Mouse (Mus musculus) small intestine, adult 2 months (tissue): Measurements from ENCODE around the gene Cdhr3. TPM values are rescaled to one million over a fixed set of nuclear protein-coding genes. Genes with fewer than 3 reads are reported as not detected.

Source experiments
- H3K27ac ChIP-seq: fragments of 200-500 bp; 2 replicates; pipeline ENCODE4 v1.5.1; 2012; ENCODE audit warnings: low read depth, low read length, control low read depth, inconsistent platforms; ENCODE audit not compliant: insufficient read depth
- H3K27me3 ChIP-seq: fragments of 200-500 bp; 2 replicates; pipeline ENCODE4 v1.6.1; 2012; ENCODE audit warnings: mild to moderate bottlenecking, moderate library complexity, low read length, inconsistent platforms; ENCODE audit not compliant: control insufficient read depth, insufficient read depth
- H3K36me3 ChIP-seq: fragments of 200-500 bp; 2 replicates; pipeline ENCODE4 v1.6.1; 2012; ENCODE audit warnings: mild to moderate bottlenecking, low read length, control low read depth, inconsistent platforms; ENCODE audit not compliant: control insufficient read depth, insufficient read depth
- H3K4me1 ChIP-seq: fragments of 200-500 bp; 2 replicates; pipeline ENCODE4 v1.6.1; 2012; ENCODE audit warnings: low read length, inconsistent platforms, mixed read lengths; ENCODE audit not compliant: control insufficient read depth, insufficient read depth, insufficient read length
- H3K4me3 ChIP-seq: fragments of 200-500 bp; 2 replicates; pipeline ENCODE4 v1.5.1; 2012; ENCODE audit warnings: low read depth, mild to moderate bottlenecking, control low read depth, inconsistent platforms, low read length, moderate library complexity
- CTCF ChIP-seq: fragments of 200-500 bp; IDR thresholded peaks from 2 replicates; pipeline ENCODE4 v1.5.1; 2012; ENCODE audit warnings: low read depth, mild to moderate bottlenecking, control low read depth, inconsistent platforms, low read length, moderate library complexity, mixed read lengths; ENCODE audit not compliant: insufficient replicate concordance, insufficient read length; ENCODE audit errors: extremely low read depth
- POLR2A ChIP-seq: fragments of 200-500 bp; IDR thresholded peaks from 2 replicates; pipeline ENCODE4 v1.6.1; 2012; ENCODE audit warnings: low read depth, mild to moderate bottlenecking, control low read depth, inconsistent platforms, low read length, moderate library complexity
- WGBS: fragments of 180-500 bp; shearing (Covaris S2); methylation state at CpG from one replicate; pipeline ENCODE4 v1.1.7; 2018; 5-methylcytosine and 5-hydroxymethylcytosine counted together
- polyA plus RNA-seq: library from polyadenylated mRNA; depleted of rRNA; stranded (reverse); fragments of >200 nt; gene quantifications from 2 replicates; pipeline ENCODE4 v1.2.3, GENCODE M21; 2012

Cdhr3 gene
- polyA plus RNA-seq, 1 experiment: not detected

DNA sequence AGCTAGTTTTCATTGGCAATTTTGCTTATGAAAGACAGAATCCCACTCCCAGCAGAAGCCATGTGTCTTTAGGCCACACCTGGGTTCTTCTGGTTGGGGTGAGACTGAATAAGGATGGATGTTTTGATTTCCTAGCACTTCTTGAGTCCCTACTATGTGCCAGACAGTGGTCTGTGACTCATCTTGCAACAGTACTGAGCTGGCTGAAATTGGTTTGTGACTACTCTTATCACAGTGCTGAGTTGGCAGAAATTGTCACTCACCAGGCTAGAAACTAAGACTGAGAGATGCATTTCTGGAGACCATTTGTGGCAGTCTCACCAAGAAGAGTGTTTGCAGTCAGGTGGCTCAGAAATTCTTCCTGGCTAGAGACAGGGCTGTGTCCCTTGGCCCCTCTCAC lies 33.6 kb upstream of the Cdhr3 start:
- H3K4me1 ChIP-seq: no peaks in the 10 kb centered on the region; the same call in none of the 2 replicates
- H3K4me3 ChIP-seq: no peak overlapping the region
- no peak overlapping the region for H3K27ac ChIP-seq
- no peaks in the 10 kb centered on the region for H3K36me3 ChIP-seq
- no peaks in the 10 kb centered on the region for H3K27me3 ChIP-seq
- TF ChIP-seq POLR2A (no peak), CTCF (no peak)

DNA sequence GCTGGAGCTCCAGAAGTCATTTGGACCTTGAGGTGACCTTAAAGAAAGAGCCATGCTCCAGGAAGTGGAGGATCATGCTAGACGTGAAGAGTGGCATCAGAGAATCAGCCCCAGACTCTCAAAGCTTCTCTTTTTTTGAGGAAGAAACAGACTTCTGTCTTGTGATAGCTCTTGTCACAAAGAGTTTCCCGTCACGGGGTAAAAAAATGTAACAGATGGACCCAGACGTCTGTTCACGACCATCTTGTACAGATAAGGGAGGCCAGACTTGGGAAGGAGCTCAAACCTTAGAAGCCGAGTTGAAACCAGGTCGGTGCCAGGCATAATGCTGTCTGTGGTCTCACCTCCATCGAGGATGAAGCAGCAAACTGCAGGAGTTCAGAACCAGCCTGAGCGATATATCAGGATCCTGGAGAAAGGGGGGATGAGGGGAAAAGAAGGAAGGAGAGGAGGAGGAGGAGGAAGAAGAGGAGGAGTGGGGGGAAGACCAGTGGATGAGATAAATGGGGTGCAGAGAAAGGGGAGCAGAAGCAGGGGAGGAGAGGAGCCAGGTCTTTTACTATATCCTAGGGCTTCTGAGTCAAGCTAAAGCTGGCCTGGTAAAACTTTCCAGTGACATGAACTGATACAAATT lies 33.0 kb upstream of the Cdhr3 start:
- TF ChIP-seq CTCF (no peak), POLR2A (no peak)
- Histone ChIP-seq H3K4me3 (no peak overlapping the region), H3K4me1 (no peaks in the 10 kb centered on the region; the same call in 1 of the 2 replicates), H3K27me3 (no peaks in the 10 kb centered on the region), H3K36me3 (no peaks in the 10 kb centered on the region), H3K27ac (no peak overlapping the region)
- WGBS: 57% methylated on average over 9 of the region's 9 CpGs

GRCm38 (mm10) chr12:33118624-33119301 lies 26.1 kb upstream of the Cdhr3 start:
- Histone ChIP-seq H3K27me3 (no peaks in the 10 kb centered on the region), H3K4me1 (no peaks in the 10 kb centered on the region), H3K27ac (no peak overlapping the region), H3K4me3 (peak overlapping the region; percentile 41), H3K36me3 (no peaks in the 10 kb centered on the region)
- 23% methylated on average over 15 of the region's 15 CpGs for WGBS
- TF ChIP-seq CTCF (no peak), POLR2A (no peak)

DNA sequence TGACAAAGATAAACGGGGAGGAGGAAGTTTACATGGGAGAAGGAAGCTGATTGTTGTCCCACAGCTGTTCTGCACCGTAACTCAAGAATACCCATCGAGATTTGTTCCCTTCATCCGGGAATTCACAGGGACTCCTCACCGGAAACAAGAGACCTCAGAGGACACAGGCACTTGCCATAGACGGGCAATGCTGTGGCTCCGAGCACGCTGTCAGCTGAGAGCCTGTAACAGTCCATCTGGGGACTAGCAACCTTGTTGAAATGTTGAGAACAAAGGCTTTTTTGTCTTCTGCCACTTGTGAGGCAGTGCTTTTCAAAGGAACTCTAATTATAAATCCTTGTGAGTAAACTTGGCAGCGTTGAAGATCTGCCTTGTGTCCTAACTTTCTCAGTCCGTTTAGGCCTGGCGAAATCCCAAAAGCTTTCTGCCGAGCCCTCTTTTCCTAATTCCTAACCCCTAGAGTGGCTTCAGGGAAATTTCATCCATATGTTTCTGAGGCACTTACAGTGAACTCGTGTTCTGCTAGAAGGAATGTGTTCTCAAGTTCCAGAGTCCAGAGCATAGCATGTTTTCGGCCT lies 18.3 kb upstream of the Cdhr3 start:
- TF ChIP-seq POLR2A (no peak), CTCF (no peak)
- H3K4me3 ChIP-seq: no peak overlapping the region
- H3K4me1 ChIP-seq: no peaks in the 10 kb centered on the region; the same call in 1 of the 2 replicates
- H3K27me3 ChIP-seq: no peaks in the 10 kb centered on the region
- peak overlapping the region; percentile 25 for H3K27ac ChIP-seq
- no peaks in the 10 kb centered on the region for H3K36me3 ChIP-seq
- 20% methylated on average over 14 of the region's 14 CpGs for WGBS

DNA sequence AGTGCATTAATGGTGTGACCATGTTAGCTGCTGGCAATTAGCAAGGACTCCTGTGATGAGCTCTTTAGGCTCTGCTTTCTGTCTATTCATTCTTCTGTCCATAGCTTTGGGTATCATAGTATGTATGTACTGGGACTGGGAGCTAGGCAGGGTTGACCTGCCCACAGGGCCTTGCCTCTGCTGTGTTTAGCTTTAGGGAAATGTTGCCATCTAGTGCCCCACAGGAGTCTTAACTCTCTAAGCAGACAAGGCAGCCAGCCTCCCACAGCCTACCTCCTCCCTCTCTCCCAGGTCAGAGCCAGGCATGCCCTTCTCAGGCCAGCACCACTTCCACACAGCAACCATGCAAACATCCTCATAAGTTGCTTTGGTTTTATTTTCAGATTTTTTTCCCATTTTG lies 16.9 kb upstream of the Cdhr3 start:
- no peak overlapping the region for H3K27ac ChIP-seq
- H3K36me3 ChIP-seq: no peaks in the 10 kb centered on the region
- no peaks in the 10 kb centered on the region; the same call in 1 of the 2 replicates for H3K4me1 ChIP-seq
- no peaks in the 10 kb centered on the region for H3K27me3 ChIP-seq
- TF ChIP-seq CTCF: peak; percentile 66; the same call in 1 of the 2 replicates
- no peak for TF ChIP-seq POLR2A
- no peak overlapping the region for H3K4me3 ChIP-seq

DNA sequence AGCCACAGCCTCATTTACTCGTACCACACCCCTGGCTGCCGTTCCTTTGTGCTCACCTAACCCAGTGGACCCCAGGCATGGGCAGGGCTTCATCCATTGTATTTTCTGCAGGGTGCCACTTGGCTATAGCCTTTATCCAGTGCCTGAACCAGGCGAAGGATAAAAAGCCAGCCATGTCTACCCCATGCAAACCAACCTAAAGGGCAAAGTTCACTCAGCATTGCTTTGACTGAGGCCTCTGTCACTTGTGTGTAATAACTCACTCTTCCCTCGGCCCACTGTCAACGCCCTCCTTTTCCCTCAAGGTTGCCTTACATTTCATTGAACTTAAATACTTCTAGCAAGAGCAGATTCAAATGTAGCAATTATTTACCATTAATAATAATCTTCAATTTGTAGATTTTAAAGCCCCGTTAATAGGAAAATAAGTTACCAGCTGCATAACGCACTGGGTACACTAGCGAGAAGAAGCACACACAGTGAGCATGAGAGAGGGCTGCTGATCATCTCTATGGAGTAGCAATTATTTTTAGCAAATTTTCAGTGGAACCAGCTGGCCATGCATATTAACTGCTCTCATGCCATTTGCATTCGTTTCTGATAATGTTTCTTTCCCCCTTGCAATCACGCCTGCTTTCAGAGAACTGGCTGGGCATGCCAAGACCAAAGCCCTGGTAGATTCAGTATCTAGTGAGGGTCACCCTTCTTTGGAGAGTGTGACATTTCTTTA lies 13.9 kb upstream of the Cdhr3 start:
- Histone ChIP-seq H3K4me3 (no peak overlapping the region), H3K27ac (no peak overlapping the region), H3K36me3 (no peaks in the 10 kb centered on the region), H3K4me1 (peaks cover 3% of the 10 kb centered on the region; the same call in 1 of the 2 replicates), H3K27me3 (no peaks in the 10 kb centered on the region)
- 77% methylated on average over 10 of the region's 10 CpGs for WGBS
- TF ChIP-seq CTCF (no peak), POLR2A (no peak)

DNA sequence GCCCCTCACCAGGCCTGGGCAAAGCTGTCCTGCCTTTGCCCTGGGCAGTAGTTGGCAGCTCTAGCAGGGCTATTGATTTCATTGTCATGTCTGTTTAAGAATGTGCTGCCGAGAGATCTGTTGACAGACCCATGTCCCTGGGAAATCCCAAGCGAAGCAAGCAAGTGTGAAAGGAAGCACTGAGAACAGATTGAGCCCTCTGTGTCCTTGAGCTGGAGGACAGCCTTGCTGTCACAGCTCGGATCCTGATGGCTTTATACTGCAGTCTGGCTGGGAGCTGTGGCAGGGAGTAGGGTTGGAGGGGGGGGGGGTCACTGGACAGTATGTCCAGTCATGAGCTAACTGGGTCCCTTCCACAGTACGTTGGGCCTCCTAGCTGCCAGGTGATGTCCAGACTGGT lies 13.0 kb upstream of the Cdhr3 start:
- H3K36me3 ChIP-seq: no peaks in the 10 kb centered on the region
- no peaks in the 10 kb centered on the region for H3K27me3 ChIP-seq
- H3K4me1 ChIP-seq: peaks cover 3% of the 10 kb centered on the region; the same call in 1 of the 2 replicates
- WGBS: 76% methylated on average over 4 of the region's 4 CpGs
- no peak overlapping the region for H3K27ac ChIP-seq
- no peak for TF ChIP-seq POLR2A
- no peak for TF ChIP-seq CTCF
- H3K4me3 ChIP-seq: no peak overlapping the region
